Mouse (Mus musculus) urinary bladder, postnatal 10 days (tissue): ENCODE measurements around the gene 2310079G19Rik.

Experiments used
- DNase-seq: peaks from one replicate; pipeline ENCODE4 v3.0.0; 2022; ENCODE audit warnings: low spot score

Gene 2310079G19Rik

GRCm38 (mm10) chr16:88627566-88627965 is at the start of gene 2310079G19Rik:
2310079G19Rik (minus strand) TSS chr16:88627666.
- no peak for DNase-seq

DNA sequence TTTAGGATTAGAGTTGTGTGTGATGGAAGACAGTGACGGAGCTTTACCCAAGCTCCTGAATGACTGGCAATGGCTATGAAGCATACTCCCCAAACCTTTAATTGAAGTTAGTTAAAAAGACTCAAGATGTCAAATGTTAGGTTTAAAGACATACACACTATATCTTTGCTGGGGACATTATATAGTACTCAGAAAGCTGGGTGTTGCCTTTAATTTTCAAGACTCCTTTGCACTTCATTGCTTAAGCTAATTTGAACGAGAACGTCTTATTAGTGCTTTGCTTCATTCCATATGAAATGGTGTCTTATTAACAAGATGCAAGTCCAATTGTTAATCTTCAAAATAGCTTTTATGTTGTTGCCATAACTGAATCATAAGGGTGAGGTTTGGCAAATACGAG is 44.1 kb upstream of the 2310079G19Rik start, which contains the start of gene Krtap27-1:
Gene Krtap27-1 (minus strand): TSS at position 101 of the 400 bp plus-strand sequence.
- no peak for DNase-seq

- no peak for DNase-seq
Measured at GRCm38 (mm10) chr16:88657426-88657825, 30.0 kb upstream of the 2310079G19Rik start.

- no peak for DNase-seq
Measured at GRCm38 (mm10) chr16:88651952-88652351, 24.5 kb upstream of the 2310079G19Rik start.

- no peak for DNase-seq
Measured at GRCm38 (mm10) chr16:88651082-88651481, 23.6 kb upstream of the 2310079G19Rik start.

- no peak for DNase-seq
Measured at GRCm38 (mm10) chr16:88647358-88647846, 19.9 kb upstream of the 2310079G19Rik start, which contains the start of gene Krtap26-1. Krtap26-1 (minus strand) TSS chr16:88647796.

DNA sequence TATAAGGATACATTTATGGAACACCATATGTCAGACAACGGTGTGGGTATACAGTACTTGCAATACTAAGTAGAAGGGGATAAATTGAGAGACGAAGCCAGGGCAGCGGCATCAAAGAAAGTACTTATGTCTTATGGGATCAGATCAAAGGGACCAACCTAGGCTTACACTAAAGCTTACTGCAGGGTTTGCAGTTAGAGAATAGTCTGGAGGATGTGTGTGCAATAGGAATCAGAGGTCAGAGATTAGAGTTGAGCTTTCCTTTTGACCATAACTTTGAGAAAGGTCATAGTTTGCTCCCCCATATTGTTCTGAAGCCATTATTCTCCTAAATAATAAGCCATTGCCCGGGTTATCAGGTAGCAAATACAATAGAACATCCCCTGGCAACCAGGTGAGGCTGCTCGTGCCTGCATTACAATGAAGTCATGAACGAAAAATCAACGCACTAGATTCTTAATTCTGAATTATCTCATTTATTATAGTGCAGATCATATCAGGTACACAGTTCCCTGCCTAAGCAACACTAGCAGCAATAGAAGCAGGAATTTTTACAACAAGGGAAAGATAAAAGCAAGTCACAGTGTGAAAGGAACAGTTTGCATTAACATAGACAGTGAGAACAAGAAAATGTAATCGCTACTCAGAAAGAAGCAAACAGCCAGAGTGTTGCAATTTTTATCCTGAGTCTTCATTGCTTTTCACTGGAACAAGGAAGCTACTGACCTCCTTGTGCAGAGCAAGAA is 19.1 kb upstream of the 2310079G19Rik start:
- DNase-seq: no peak

DNA sequence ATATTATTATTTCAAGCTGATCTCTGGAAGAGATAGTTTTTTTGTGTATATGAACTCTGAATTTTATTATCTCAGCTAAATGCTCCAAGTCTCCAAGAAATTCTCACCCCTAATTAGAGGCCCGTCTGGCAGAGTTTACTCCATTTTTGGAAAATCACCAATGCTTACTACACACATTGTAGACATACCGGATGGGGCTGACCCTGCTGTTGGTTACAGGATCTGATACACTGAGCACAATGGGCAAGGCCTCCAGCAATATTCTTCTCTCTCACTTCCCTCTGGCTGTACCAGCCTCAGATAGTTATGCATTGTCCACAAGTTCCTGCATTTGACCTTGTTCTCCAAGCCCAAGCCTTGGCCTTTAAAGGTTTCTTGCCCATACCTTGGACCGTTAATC is 12.6 kb upstream of the 2310079G19Rik start:
- DNase-seq: no peak

GRCm38 (mm10) chr16:88635142-88635541 is 7.7 kb upstream of the 2310079G19Rik start:
- DNase-seq: no peak

DNA sequence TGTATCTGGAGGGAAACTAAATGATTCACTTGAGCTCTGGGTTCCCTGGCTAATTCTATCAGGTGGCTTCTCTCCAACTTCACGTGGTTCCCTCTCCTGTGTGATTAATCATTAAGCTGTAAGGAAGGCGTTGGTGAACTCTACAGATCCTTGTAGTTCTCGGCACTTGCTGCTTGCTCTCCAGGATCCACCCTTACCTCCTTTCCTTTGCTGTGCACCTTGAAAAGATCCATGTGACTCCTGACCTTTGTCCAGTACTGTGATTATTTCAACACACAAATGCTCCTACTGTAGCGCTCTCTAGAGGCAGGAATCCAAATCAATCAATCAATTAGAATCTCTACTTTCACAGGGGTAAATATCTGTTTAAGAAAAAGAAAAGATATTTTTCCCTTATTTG is 4.0 kb upstream of the 2310079G19Rik start:
- DNase-seq: no peak

DNA sequence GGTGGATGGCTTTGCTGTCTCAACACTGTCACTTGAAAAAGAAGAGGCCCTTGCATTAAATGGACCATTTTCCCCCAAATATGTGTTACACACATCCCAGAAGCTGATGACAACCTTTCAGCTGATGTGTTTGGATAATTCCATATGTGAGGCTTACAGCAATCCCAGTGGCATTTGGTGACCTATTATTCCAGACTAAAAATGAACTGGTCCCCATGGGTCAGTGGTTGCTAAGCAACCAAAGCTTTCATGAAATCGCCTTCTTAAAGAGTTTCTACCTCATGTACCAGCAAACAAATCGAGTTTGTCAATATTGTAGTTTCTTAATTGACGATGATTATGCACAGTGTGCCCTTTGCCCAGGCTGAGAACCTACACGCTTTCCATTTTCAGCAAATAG is 14.8 kb downstream of the 2310079G19Rik start:
- no peak for DNase-seq

DNA sequence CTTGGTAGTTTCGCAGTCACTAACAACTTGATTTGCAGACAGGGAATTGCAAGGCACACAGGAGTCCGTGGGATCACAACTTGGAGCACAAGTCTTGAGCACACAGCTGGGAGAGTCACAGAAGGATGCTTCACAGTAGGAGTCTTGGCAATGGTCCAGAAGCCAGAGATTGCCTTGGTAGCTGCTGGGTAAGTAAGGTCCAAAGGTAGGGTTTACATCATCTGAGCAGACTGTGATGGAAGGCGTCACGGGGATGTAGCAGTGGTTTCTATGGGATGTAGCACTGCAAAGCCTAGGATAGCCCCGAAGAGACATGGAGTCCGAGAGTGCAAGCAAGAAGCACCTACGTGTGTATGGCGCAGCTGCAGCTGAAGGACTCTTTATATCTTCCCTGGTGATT is 15.5 kb downstream of the 2310079G19Rik start, which contains the start of gene Krtap24-1:
Gene Krtap24-1 (minus strand): TSS at position 358 of the 400 bp plus-strand sequence.
- DNase-seq: no peak

GRCm38 (mm10) chr16:88604570-88604969 is 22.9 kb downstream of the 2310079G19Rik start:
- DNase-seq: no peak

DNA sequence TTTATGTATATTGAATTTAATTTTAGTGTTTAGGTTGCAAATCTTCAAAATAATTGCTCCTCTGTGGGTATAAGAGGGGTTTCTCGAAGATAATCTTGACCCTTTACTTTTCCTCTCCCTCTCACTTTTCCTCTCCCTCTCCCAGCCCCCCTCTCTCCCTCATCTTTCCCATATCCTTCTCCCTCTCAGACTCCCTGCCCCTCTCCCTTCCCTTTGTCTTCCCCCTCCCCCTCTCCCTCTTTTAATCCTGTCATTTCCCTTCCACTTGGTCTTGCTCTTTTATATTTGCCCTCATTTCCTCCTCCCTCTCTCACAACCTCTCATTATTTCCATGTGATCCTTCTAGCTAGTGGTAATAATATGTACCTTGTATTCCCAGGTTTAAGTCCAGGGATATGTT is 25.0 kb downstream of the 2310079G19Rik start:
- no peak for DNase-seq

- DNase-seq: no peak
Measured at GRCm38 (mm10) chr16:88600303-88600702, 27.2 kb downstream of the 2310079G19Rik start.

GRCm38 (mm10) chr16:88599504-88600237 is 27.8 kb downstream of the 2310079G19Rik start:
- no peak for DNase-seq

- no peak for DNase-seq
Measured at GRCm38 (mm10) chr16:88592758-88593157, 34.7 kb downstream of the 2310079G19Rik start.

- DNase-seq: no peak
Measured at GRCm38 (mm10) chr16:88583338-88583737, 44.1 kb downstream of the 2310079G19Rik start.
